Mouse (Mus musculus) kidney, embryonic 16.5 days (tissue): ENCODE results near the gene Kif1bp. TPM values are rescaled to one million over a fixed set of nuclear protein-coding genes. Genes with fewer than 3 reads are reported as not detected.
"Not testable (repeated sequence)": the region's sequence is repeated elsewhere in the genome, so short reads cannot be mapped to it uniquely, and the experiment has no call there.

ENCODE experiments used
- ATAC-seq: fragments of 200-750 bp; cut with Nextera tagmentation; 2 replicates; pipeline ENCODE4 v1.8.0; 2017; ENCODE audit warnings: moderate TSS enrichment; ENCODE audit not compliant: low FRiP score, low TSS enrichment
- H3K27ac ChIP-seq: fragments of 300-500 bp; sonication (generic); 2 replicates; pipeline ENCODE4 v1.5.1; 2014; ENCODE audit warnings: low read length
- H3K27me3 ChIP-seq: fragments of 300-500 bp; sonication (generic); 2 replicates; pipeline ENCODE4 v1.6.1; 2014; ENCODE audit warnings: low read length, control low read depth, mixed read lengths; ENCODE audit not compliant: insufficient read depth
- H3K36me3 ChIP-seq: fragments of 300-500 bp; sonication (generic); 2 replicates; pipeline ENCODE4 v1.6.1; 2014; ENCODE audit warnings: low read length, control low read depth, mixed read lengths; ENCODE audit not compliant: insufficient read depth
- H3K4me1 ChIP-seq: fragments of 300-500 bp; sonication (generic); 2 replicates; pipeline ENCODE4 v1.6.1; 2014; ENCODE audit warnings: low read length, control low read depth, mixed read lengths; ENCODE audit not compliant: insufficient read depth
- H3K4me2 ChIP-seq: fragments of 300-500 bp; sonication (generic); replicated peaks from 2 replicates; pipeline ENCODE4 v1.6.1; 2014; ENCODE audit warnings: low read depth, low read length
- H3K4me3 ChIP-seq: fragments of 300-500 bp; sonication (generic); 2 replicates; pipeline ENCODE4 v1.5.1; 2014; ENCODE audit warnings: mild to moderate bottlenecking, low read length
- H3K9ac ChIP-seq: fragments of 300-500 bp; sonication (generic); replicated peaks from 2 replicates; pipeline ENCODE4 v1.6.1; 2014; ENCODE audit warnings: low read length
- H3K9me3 ChIP-seq: fragments of 300-500 bp; sonication (generic); 2 replicates; pipeline ENCODE4 v1.6.1; 2016; ENCODE audit warnings: low read length, control low read depth
- WGBS: fragments of 180-500 bp; shearing (Covaris S2); extraction: QIAGEN DNeasy Blood & Tissue Kit; methylation state at CpG from one replicate; pipeline ENCODE4 v1.1.7; 2014; 5-methylcytosine and 5-hydroxymethylcytosine counted together
- polyA plus RNA-seq: library from polyadenylated mRNA; unstranded; fragments of >200 nt; fragmentation: Nextera tagmentation; extraction: Ambion mirVana; gene quantifications from 2 replicates; pipeline ENCODE4 v1.2.1, GENCODE M21; 2015

Gene Kif1bp
- polyA plus RNA-seq, 1 experiment from 2014 or later, result 35.5 TPM

DNA sequence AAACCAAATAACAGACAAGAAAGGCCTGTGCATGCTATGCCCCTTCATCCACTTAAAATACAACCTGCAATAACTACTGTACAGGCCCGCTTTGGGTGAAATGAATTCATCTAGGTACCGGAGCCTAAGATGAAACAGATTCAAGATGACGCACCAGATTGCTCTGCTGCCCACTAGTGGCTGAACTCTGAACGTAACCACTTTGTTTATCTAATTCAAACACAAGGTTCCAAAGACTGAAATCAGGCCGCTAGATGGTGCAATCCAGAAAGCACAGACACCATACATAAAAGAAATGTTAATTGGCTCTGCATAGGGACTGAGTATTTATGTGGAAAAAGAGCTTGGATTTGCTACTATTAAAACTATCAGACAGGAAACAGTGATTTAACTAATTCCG is 11.9 kb upstream of the Kif1bp start:
- H3K4me2 ChIP-seq, result no peak overlapping the region
- no peaks in the 10 kb centered on the region for H3K27me3 ChIP-seq
- ATAC-seq, result peak; percentile 46; the same call in 1 of the 2 replicates
- WGBS, result 40% methylated on average over 6 of the region's 6 CpGs
- H3K36me3 ChIP-seq, result peaks cover 76% of the 10 kb centered on the region
- no peak overlapping the region for H3K4me3 ChIP-seq
- no peaks in the 10 kb centered on the region for H3K9me3 ChIP-seq
- H3K27ac ChIP-seq, result no peak overlapping the region
- no peaks in the 10 kb centered on the region for H3K4me1 ChIP-seq
- no peak overlapping the region for H3K9ac ChIP-seq

DNA sequence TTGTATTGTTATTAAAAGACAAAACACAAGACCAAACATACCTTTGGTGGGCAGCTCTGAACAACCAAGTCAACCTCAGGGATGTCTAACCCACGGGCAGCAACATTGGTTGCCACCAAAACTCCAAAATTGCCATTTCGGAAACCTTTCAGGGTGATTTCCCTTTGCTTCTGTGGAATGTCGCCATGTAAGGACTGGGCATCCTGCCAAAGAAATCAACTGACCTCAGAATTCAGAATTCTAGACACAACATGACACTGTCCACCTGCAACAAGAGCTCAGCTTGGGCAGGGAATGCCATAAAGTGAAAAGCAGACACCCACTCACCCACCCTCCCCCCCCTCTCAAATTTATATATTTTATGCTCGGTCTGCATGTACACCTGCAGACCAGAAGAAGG is 10.4 kb upstream of the Kif1bp start:
- ATAC-seq, result no peak
- H3K9ac ChIP-seq, result no peak overlapping the region
- no peak overlapping the region for H3K4me2 ChIP-seq
- 68% methylated on average over 4 of the region's 4 CpGs for WGBS
- no peak overlapping the region for H3K27ac ChIP-seq
- no peaks in the 10 kb centered on the region for H3K4me1 ChIP-seq
- no peaks in the 10 kb centered on the region for H3K27me3 ChIP-seq
- H3K9me3 ChIP-seq, result no peaks in the 10 kb centered on the region
- peaks cover 82% of the 10 kb centered on the region for H3K36me3 ChIP-seq
- no peak overlapping the region for H3K4me3 ChIP-seq

GRCm38 (mm10) chr10:62583245-62583644 is 5.0 kb upstream of the Kif1bp start:
- Histone ChIP-seq H3K27me3 (no peaks in the 10 kb centered on the region), H3K4me1 (no peaks in the 10 kb centered on the region), H3K9ac (no peak overlapping the region), H3K36me3 (peaks cover 67% of the 10 kb centered on the region), H3K27ac (no peak overlapping the region), H3K9me3 (no peaks in the 10 kb centered on the region), H3K4me3 (no peak overlapping the region), H3K4me2 (no peak overlapping the region)
- 88% methylated on average over 1 of the region's 1 CpGs for WGBS
- ATAC-seq, result no peak

GRCm38 (mm10) chr10:62582701-62583100 is 4.4 kb upstream of the Kif1bp start:
- no peaks in the 10 kb centered on the region; the same call in 1 of the 2 replicates for H3K4me1 ChIP-seq

DNA sequence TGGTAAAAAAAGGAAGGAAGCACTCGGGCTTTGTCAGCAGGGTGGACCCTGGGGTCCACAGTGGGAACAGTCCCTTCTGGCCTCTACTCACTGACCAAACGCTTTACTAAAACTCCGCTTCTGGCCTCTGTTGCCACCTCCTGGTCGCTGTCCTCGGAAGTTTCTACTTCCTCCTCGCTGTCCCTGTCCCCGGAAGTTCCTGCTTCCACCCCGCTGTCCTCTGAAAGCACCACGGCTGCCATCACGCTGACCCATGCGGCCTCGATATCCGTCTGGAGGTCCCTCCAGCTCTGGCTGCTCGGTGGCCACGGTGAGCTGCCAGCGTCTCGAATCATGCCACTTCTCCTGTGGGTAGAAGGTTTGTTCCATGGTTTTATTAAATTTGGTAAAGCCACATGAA is 4.0 kb upstream of the Kif1bp start:
- 86% methylated on average over 17 of the region's 17 CpGs for WGBS
- H3K9me3 ChIP-seq, result no peaks in the 10 kb centered on the region
- peaks cover 58% of the 10 kb centered on the region for H3K36me3 ChIP-seq

More at GRCm38 (mm10) chr10:62582701-62583100, 4.4 kb upstream of the Kif1bp start:
- Histone ChIP-seq H3K4me3 (no peak overlapping the region), H3K27ac (no peak overlapping the region), H3K9ac (no peak overlapping the region), H3K4me2 (no peak overlapping the region), H3K27me3 (no peaks in the 10 kb centered on the region), H3K9me3 (no peaks in the 10 kb centered on the region), H3K36me3 (peaks cover 61% of the 10 kb centered on the region)
- WGBS, result 86% methylated on average over 7 of the region's 7 CpGs
- ATAC-seq, result no peak

GRCm38 (mm10) chr10:62579129-62579528 is 872 bp upstream of the Kif1bp start:
- peaks cover 37% of the 10 kb centered on the region for H3K36me3 ChIP-seq
- H3K4me1 ChIP-seq, result peaks cover 13% of the 10 kb centered on the region
- not testable (repeated sequence) for ATAC-seq, H3K27me3 ChIP-seq, H3K4me3 ChIP-seq, H3K27ac ChIP-seq, H3K9me3 ChIP-seq, H3K9ac ChIP-seq, H3K4me2 ChIP-seq
- 94% methylated on average over 11 of the region's 13 CpGs for WGBS

More for the DNA sequence above, 4.0 kb upstream of the Kif1bp start:
- no peak overlapping the region for H3K9ac ChIP-seq
- H3K4me1 ChIP-seq, result peaks cover 4% of the 10 kb centered on the region
- H3K4me3 ChIP-seq, result no peak overlapping the region
- H3K27ac ChIP-seq, result no peak overlapping the region
- no peak for ATAC-seq
- H3K27me3 ChIP-seq, result no peaks in the 10 kb centered on the region
- no peak overlapping the region for H3K4me2 ChIP-seq

GRCm38 (mm10) chr10:62577673-62578337 is 452 bp downstream of the Kif1bp start:
- peaks cover 13% of the 10 kb centered on the region for H3K4me1 ChIP-seq
- H3K4me3 ChIP-seq, result peak overlapping the region; percentile 96
- H3K4me2 ChIP-seq, result peak overlapping the region; percentile 94
- H3K27me3 ChIP-seq, result no peaks in the 10 kb centered on the region
- ATAC-seq, result peak; percentile 80
- H3K27ac ChIP-seq, result no peak overlapping the region
- H3K36me3 ChIP-seq, result peaks cover 33% of the 10 kb centered on the region
- H3K9me3 ChIP-seq, result no peaks in the 10 kb centered on the region
- WGBS, result 1% methylated on average over 53 of the region's 54 CpGs
- H3K9ac ChIP-seq, result peak overlapping the region; percentile 87

- H3K36me3 ChIP-seq, result peaks cover 29% of the 10 kb centered on the region
- no peak overlapping the region for H3K4me3 ChIP-seq
- H3K4me1 ChIP-seq, result peaks cover 13% of the 10 kb centered on the region
- no peak overlapping the region for H3K9ac ChIP-seq
- 91% methylated on average over 13 of the region's 13 CpGs for WGBS
- no peak for ATAC-seq
- no peaks in the 10 kb centered on the region for H3K9me3 ChIP-seq
- no peaks in the 10 kb centered on the region for H3K27me3 ChIP-seq
- H3K27ac ChIP-seq, result no peak overlapping the region
- H3K4me2 ChIP-seq, result no peak overlapping the region
Observed at GRCm38 (mm10) chr10:62575001-62575400, 3.3 kb downstream of the Kif1bp start.

DNA sequence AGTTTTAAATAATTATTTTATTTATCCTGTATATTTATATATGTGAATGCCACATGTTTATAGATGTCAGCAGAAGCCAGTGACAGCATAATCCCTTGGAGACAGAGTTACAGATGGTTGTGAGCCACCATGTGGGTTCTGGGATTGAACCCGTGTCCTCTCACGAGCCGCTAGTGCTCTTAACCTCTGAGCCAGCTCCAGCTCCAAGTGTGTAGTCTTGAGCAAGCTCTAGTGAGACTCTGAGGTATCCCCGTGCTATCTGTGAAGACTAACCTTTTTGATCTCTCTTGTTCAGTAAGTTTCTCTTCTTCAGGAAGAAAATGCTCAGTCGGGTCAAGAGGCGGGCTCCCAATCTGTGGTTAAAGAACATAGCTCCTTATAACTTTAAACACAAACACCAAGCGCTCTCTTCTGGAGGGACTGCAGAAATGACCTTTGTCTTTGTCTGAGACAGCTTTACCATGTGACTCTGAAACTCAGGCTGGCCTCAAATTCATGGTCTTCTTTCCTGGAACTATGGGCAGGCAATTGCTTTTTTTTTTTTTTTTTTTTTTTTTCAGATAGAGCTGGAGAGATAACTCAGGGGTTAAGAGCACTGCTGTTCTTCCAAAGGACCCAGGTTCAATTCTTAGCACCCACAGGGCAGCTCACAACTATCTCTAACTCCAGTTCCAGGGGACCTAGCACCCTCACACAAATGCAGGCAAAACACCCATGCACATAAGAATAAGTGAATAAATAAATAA is 8.0 kb downstream of the Kif1bp start:
- no peaks in the 10 kb centered on the region for H3K4me1 ChIP-seq
- H3K9me3 ChIP-seq, result no peaks in the 10 kb centered on the region
- H3K27ac ChIP-seq, result no peak overlapping the region
- WGBS, result 94% methylated on average over 7 of the region's 7 CpGs
- H3K4me2 ChIP-seq, result no peak overlapping the region
- no peak overlapping the region for H3K4me3 ChIP-seq
- no peaks in the 10 kb centered on the region for H3K27me3 ChIP-seq
- H3K36me3 ChIP-seq, result peaks cover 67% of the 10 kb centered on the region
- no peak overlapping the region for H3K9ac ChIP-seq
- ATAC-seq, result no peak

GRCm38 (mm10) chr10:62568861-62569260 is 9.4 kb downstream of the Kif1bp start:
- ATAC-seq, result no peak
- no peak overlapping the region for H3K27ac ChIP-seq
- H3K4me3 ChIP-seq, result no peak overlapping the region
- no peaks in the 10 kb centered on the region for H3K4me1 ChIP-seq
- H3K9ac ChIP-seq, result no peak overlapping the region
- peaks cover 70% of the 10 kb centered on the region for H3K36me3 ChIP-seq
- H3K27me3 ChIP-seq, result no peaks in the 10 kb centered on the region
- 89% methylated on average over 4 of the region's 4 CpGs for WGBS
- no peak overlapping the region for H3K4me2 ChIP-seq
- H3K9me3 ChIP-seq, result no peaks in the 10 kb centered on the region
